In the genomic region with DNA sequence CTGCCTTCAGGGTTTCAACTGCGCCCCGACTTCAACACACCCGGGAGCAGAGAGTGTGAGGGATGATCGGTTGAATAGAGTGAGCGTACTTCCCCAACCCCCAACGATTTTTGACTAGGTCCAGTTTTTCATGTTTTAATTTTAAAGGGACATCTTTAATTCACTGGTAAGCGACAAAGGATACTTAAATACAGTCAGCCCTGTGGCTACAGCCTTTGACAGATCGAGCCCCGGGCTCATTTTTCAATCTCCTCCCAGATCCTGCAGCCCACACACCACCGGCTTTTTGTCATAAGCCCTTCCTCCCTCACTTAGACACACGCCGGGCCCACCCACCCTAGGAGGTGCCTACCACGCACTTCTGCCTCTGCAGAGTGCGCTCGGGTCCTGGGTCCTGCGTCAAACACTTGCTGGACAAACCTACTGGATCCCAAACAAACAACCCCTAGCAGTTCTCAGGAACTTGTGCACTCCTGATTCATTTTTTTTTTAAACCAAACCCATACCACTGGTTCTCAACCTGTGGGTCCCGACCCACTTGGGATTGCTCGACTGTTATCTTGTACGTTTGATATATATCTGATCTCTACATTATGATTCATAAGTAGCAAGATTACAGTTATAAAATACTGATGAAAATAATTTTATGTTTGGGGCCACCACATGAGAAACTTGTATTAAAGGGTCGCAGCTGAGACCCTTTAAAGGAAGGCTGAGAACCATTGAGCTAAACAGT, we compare ENCODE assay signal across 8 mouse cellular contexts. TPM values are rescaled to one million over a fixed set of nuclear protein-coding genes. Genes with fewer than 3 reads are reported as not detected.
DNase-seq lines count a peak whose midpoint lies in the region; ATAC-seq lines count a peak whose summit lies in the region.

No protein-coding gene starts in this region.

- peak overlapping the region; percentile 99 for H3K4me2 ChIP-seq in kidney, embryonic 14.5 days (replicated peaks; ENCODE audit: low read depth, low read length)
- H3K4me2 ChIP-seq in liver, embryonic 11.5 days, result peak overlapping the region; percentile 82

- no peaks in the 10 kb centered on the region for H3K9me3 ChIP-seq in kidney, embryonic 14.5 days (ENCODE audit: control insufficient read depth, low read length)
- no peaks in the 10 kb centered on the region for H3K9me3 ChIP-seq in liver, embryonic 11.5 days (ENCODE audit: control insufficient read depth, low read length)

- H3K36me3 ChIP-seq in kidney, embryonic 14.5 days (ENCODE audit: control insufficient read depth, insufficient read depth, low read length), result no peaks in the 10 kb centered on the region
- no peaks in the 10 kb centered on the region for H3K36me3 ChIP-seq in liver, embryonic 11.5 days (ENCODE audit: control insufficient read depth, insufficient read depth, low read length)

- H3K4me1 ChIP-seq in kidney, embryonic 14.5 days (ENCODE audit: control insufficient read depth, insufficient read depth, low read length), result peaks cover 4% of the 10 kb centered on the region
- H3K4me1 ChIP-seq in liver, embryonic 11.5 days (replicated peaks; ENCODE audit: control insufficient read depth, insufficient read depth, low read length), result peaks cover 10% of the 10 kb centered on the region

- peak overlapping the region; percentile 69 for H3K4me3 ChIP-seq in kidney, embryonic 14.5 days (ENCODE audit: low read length)
- peak overlapping the region; percentile 82 for H3K4me3 ChIP-seq in liver, embryonic 11.5 days (ENCODE audit: low read depth, low read length)

- H3K27ac ChIP-seq in kidney, embryonic 14.5 days (ENCODE audit: low read depth, low read length), result no peak overlapping the region
- peak overlapping the region; percentile 80 for H3K27ac ChIP-seq in liver, embryonic 11.5 days (ENCODE audit: low read depth, low read length)

- H3K27me3 ChIP-seq in kidney, embryonic 14.5 days (ENCODE audit: control insufficient read depth, insufficient read depth, low read length), result peaks cover 18% of the 10 kb centered on the region
- H3K27me3 ChIP-seq in liver, embryonic 11.5 days (replicated peaks; ENCODE audit: control insufficient read depth, insufficient read depth, low read length), result peaks cover 15% of the 10 kb centered on the region

- DNase-seq in kidney, postnatal 14 days, result no peak
- DNase-seq in ZHBTc4 (ENCODE audit: low read depth, low spot score), result peak; percentile 56
- DNase-seq in forelimb bud, embryonic 11.5 days (ENCODE audit: low read depth, low spot score), result peak; percentile 54
- peak; percentile 68 for DNase-seq in liver, embryonic 11.5 days (ENCODE audit: low spot score)
- peak; percentile 65 for DNase-seq in retina, embryonic 14.5 days (ENCODE audit: low spot score)
- no peak for DNase-seq in left cerebral cortex, adult 11 months (ENCODE audit: low spot score)
- DNase-seq in ovary, postnatal 10 days (ENCODE audit: low spot score), result no peak

- H3K9ac ChIP-seq in kidney, embryonic 14.5 days (ENCODE audit: low read depth, low read length), result peak overlapping the region; percentile 69
- peak overlapping the region; percentile 76 for H3K9ac ChIP-seq in liver, embryonic 11.5 days (ENCODE audit: low read depth, low read length)

- peak; percentile 40; the same call in 1 of the 2 replicates for ATAC-seq in kidney, embryonic 14.5 days (ENCODE audit: low FRiP score, low TSS enrichment)
- peak; percentile 54 for ATAC-seq in liver, embryonic 11.5 days (replicated peaks; ENCODE audit: low FRiP score)

- WGBS in kidney, embryonic 14.5 days, result 2% methylated on average over 20 of the region's 20 CpGs
- WGBS in liver, embryonic 11.5 days, result 3% methylated on average over 20 of the region's 20 CpGs

RNA-seq across cellular contexts. Expression of a gene that starts 0.7 kb away (rescaled TPM):
- polyA plus RNA-seq in kidney, embryonic 14.5 days (2014; fragmentation: Nextera tagmentation; extraction: Ambion mirVana), result 7.3 and 7.7 TPM in 2 replicates
- polyA plus RNA-seq in liver, embryonic 11.5 days (2014; fragmentation: Nextera tagmentation; extraction: Ambion mirVana), result 40.3 and 42.3 TPM in 2 replicates

Comparison
In these comparisons a context has a peak if more than half of its experiments do, and no peak if none do; other contexts are left out.
1. DNase-seq: peak in ZHBTc4 (single experiment), forelimb bud, embryonic 11.5 days (single experiment), liver, embryonic 11.5 days (single experiment) and retina, embryonic 14.5 days (single experiment); none in kidney, postnatal 14 days (single experiment), left cerebral cortex, adult 11 months (single experiment) and ovary, postnatal 10 days (single experiment).